Mouse (Mus musculus) gastrocnemius, adult 18-20 months (tissue): ENCODE results near the gene H2-Oa. TPM values are rescaled to one million over a fixed set of nuclear protein-coding genes. Genes with fewer than 3 reads are reported as not detected.

Source experiments
- DNase-seq: peaks from one replicate; pipeline ENCODE4 v3.0.0; 2021; ENCODE audit warnings: low spot score
- total RNA-seq, 2 experiments: library from RNA; stranded (reverse); gene quantifications; 2 replicates each; pipeline ENCODE4 v1.2.3; 2021

The H2-Oa gene
- total RNA-seq, 2 experiments from 2014 or later: not detected

- peak; percentile 72 for DNase-seq
Measured at GRCm38 (mm10) chr17:34121879-34122187, 29.7 kb downstream of the H2-Oa start.

- peak; percentile 98 for DNase-seq
Measured at GRCm38 (mm10) chr17:34122188-34122984, 30.2 kb downstream of the H2-Oa start, which contains the start of gene Brd2. Brd2 (minus strand) TSS chr17:34122634.

- no peak for DNase-seq
Measured at GRCm38 (mm10) chr17:34123111-34123510, 31.0 kb downstream of the H2-Oa start.

GRCm38 (mm10) chr17:34123518-34123917 lies 31.4 kb downstream of the H2-Oa start:
- DNase-seq: no peak

GRCm38 (mm10) chr17:34124649-34125048 lies 32.5 kb downstream of the H2-Oa start:
- DNase-seq: no peak

GRCm38 (mm10) chr17:34126826-34127420 lies 34.8 kb downstream of the H2-Oa start:
- DNase-seq: no peak

GRCm38 (mm10) chr17:34127475-34127874 lies 35.3 kb downstream of the H2-Oa start:
- no peak for DNase-seq

- DNase-seq: no peak
Measured at GRCm38 (mm10) chr17:34128264-34128937, 36.3 kb downstream of the H2-Oa start.

- no peak for DNase-seq
Measured at GRCm38 (mm10) chr17:34128944-34129791, 37.0 kb downstream of the H2-Oa start.

- DNase-seq: no peak
Measured at GRCm38 (mm10) chr17:34130073-34130947, 38.2 kb downstream of the H2-Oa start.

- no peak for DNase-seq
Measured at GRCm38 (mm10) chr17:34131911-34132310, 39.8 kb downstream of the H2-Oa start.

- no peak for DNase-seq
Measured at GRCm38 (mm10) chr17:34133289-34133688, 41.1 kb downstream of the H2-Oa start.

- DNase-seq: no peak
Measured at GRCm38 (mm10) chr17:34134451-34134850, 42.3 kb downstream of the H2-Oa start.

GRCm38 (mm10) chr17:34135297-34136224 lies 43.4 kb downstream of the H2-Oa start:
- peak; percentile 99 for DNase-seq

GRCm38 (mm10) chr17:34137601-34138000 lies 45.5 kb downstream of the H2-Oa start:
- DNase-seq: no peak

- DNase-seq: no peak
Measured at GRCm38 (mm10) chr17:34138655-34139054, 46.5 kb downstream of the H2-Oa start.

- DNase-seq: peak; percentile 48
Measured at GRCm38 (mm10) chr17:34139416-34139815, 47.3 kb downstream of the H2-Oa start.

- DNase-seq: no peak
Measured at GRCm38 (mm10) chr17:34140240-34140639, 48.1 kb downstream of the H2-Oa start.

- no peak for DNase-seq
Measured at GRCm38 (mm10) chr17:34141448-34141847, 49.3 kb downstream of the H2-Oa start.
